Mouse (Mus musculus) embryonic facial prominence, embryonic 13.5 days (tissue): Measurements from ENCODE around the gene Tmem198. TPM values are rescaled to one million over a fixed set of nuclear protein-coding genes. Genes with fewer than 3 reads are reported as not detected.

Experiments used
- ATAC-seq: fragments of 200-750 bp; cut with Nextera tagmentation; 2 replicates; pipeline ENCODE4 v1.8.0; 2017; ENCODE audit warnings: low read depth; ENCODE audit not compliant: insufficient number of reproducible peaks, insufficient read depth, low FRiP score, low TSS enrichment
- H3K27ac ChIP-seq: fragments of 300-500 bp; sonication (generic); 2 replicates; pipeline ENCODE4 v1.5.1; 2015; ENCODE audit warnings: moderate library complexity, mild to moderate bottlenecking, inconsistent platforms
- H3K27me3 ChIP-seq: fragments of 300-500 bp; sonication (generic); 2 replicates; pipeline ENCODE4 v1.6.1; 2015; ENCODE audit warnings: mild to moderate bottlenecking, inconsistent platforms
- H3K36me3 ChIP-seq: fragments of 300-500 bp; sonication (generic); 2 replicates; pipeline ENCODE4 v1.6.1; 2015; ENCODE audit warnings: mild to moderate bottlenecking, inconsistent platforms
- H3K4me1 ChIP-seq: fragments of 300-500 bp; sonication (generic); 2 replicates; pipeline ENCODE4 v1.6.1; 2015; ENCODE audit warnings: inconsistent platforms
- H3K4me2 ChIP-seq: fragments of 300-500 bp; sonication (generic); 2 replicates; pipeline ENCODE4 v1.6.1; 2015; ENCODE audit warnings: moderate library complexity, mild to moderate bottlenecking, inconsistent platforms
- H3K4me3 ChIP-seq: fragments of 300-500 bp; sonication (generic); 2 replicates; pipeline ENCODE4 v1.5.1; 2015; ENCODE audit warnings: mild to moderate bottlenecking, inconsistent platforms
- H3K9ac ChIP-seq: fragments of 300-500 bp; sonication (generic); 2 replicates; pipeline ENCODE4 v1.6.1; 2015; ENCODE audit warnings: mild to moderate bottlenecking, inconsistent platforms
- H3K9me3 ChIP-seq: fragments of 300-500 bp; sonication (generic); 2 replicates; pipeline ENCODE4 v1.6.1; 2016; ENCODE audit warnings: inconsistent platforms
- whole genome bisulfite sequencing: fragments of 180-500 bp; shearing (Covaris S2); methylation state at CpG from one replicate; pipeline ENCODE4 v1.1.7; 2015; ENCODE audit warnings: mixed read lengths; 5-methylcytosine and 5-hydroxymethylcytosine counted together
- polyA plus RNA-seq: library from polyadenylated mRNA; unstranded; fragments of >200 nt; fragmentation: Nextera tagmentation; extraction: Ambion mirVana; gene quantifications from 2 replicates; pipeline ENCODE4 v1.2.1, GENCODE M21; 2015

Tmem198 gene
- polyA plus RNA-seq, 1 experiment from 2014 or later: 1.1 TPM

- H3K27me3 ChIP-seq: peaks cover 27% of the 10 kb centered on the region
- no peak for ATAC-seq
These were observed 1.9 kb upstream of the Tmem198 start for GRCm38 (mm10) chr1:75477264-75477965.

GRCm38 (mm10) chr1:75477966-75478290 lies 1.4 kb upstream of the Tmem198 start:
- Histone ChIP-seq H3K4me2 (peak overlapping the region; percentile 86), H3K27me3 (peaks cover 32% of the 10 kb centered on the region), H3K4me3 (peak overlapping the region; percentile 85), H3K9ac (peak overlapping the region; percentile 82; the same call in 1 of the 2 replicates), H3K36me3 (peaks cover 39% of the 10 kb centered on the region), H3K9me3 (no peaks in the 10 kb centered on the region), H3K4me1 (peaks cover 30% of the 10 kb centered on the region), H3K27ac (no peak overlapping the region)
- ATAC-seq: no peak
- WGBS: 39% methylated on average over 3 of the region's 3 CpGs

More at GRCm38 (mm10) chr1:75477264-75477965, 1.9 kb upstream of the Tmem198 start:
- peak overlapping the region; percentile 85 for H3K4me3 ChIP-seq
- H3K9ac ChIP-seq: no peak overlapping the region
- peaks cover 30% of the 10 kb centered on the region for H3K4me1 ChIP-seq
- WGBS: 12% methylated on average over 35 of the region's 35 CpGs
- no peak overlapping the region for H3K27ac ChIP-seq
- H3K36me3 ChIP-seq: peaks cover 44% of the 10 kb centered on the region
- H3K9me3 ChIP-seq: no peaks in the 10 kb centered on the region
- peak overlapping the region; percentile 86 for H3K4me2 ChIP-seq

- peak overlapping the region; percentile 82 for H3K9ac ChIP-seq
- no peaks in the 10 kb centered on the region for H3K9me3 ChIP-seq
- peaks cover 38% of the 10 kb centered on the region for H3K27me3 ChIP-seq
- whole genome bisulfite sequencing: 0% methylated on average over 19 of the region's 25 CpGs
- peaks cover 34% of the 10 kb centered on the region for H3K36me3 ChIP-seq
- peaks cover 30% of the 10 kb centered on the region for H3K4me1 ChIP-seq
- H3K27ac ChIP-seq: peak overlapping the region; percentile 78
- no peak for ATAC-seq
- peak overlapping the region; percentile 85 for H3K4me3 ChIP-seq
- H3K4me2 ChIP-seq: peak overlapping the region; percentile 86
These were observed 835 bp upstream of the Tmem198 start for GRCm38 (mm10) chr1:75478497-75478896.

- Histone ChIP-seq H3K27me3 (peaks cover 48% of the 10 kb centered on the region), H3K9me3 (no peaks in the 10 kb centered on the region), H3K4me1 (peaks cover 25% of the 10 kb centered on the region), H3K4me3 (peak overlapping the region; percentile 85), H3K36me3 (peaks cover 22% of the 10 kb centered on the region), H3K27ac (no peak overlapping the region; the same call in 1 of the 2 replicates), H3K4me2 (peak overlapping the region; percentile 86), H3K9ac (peak overlapping the region; percentile 82)
- ATAC-seq: no peak
- WGBS: 1% methylated on average over 24 of the region's 24 CpGs
These were observed 280 bp downstream of the Tmem198 start for GRCm38 (mm10) chr1:75479635-75479989.

GRCm38 (mm10) chr1:75480036-75480435 lies 704 bp downstream of the Tmem198 start:
- H3K36me3 ChIP-seq: peaks cover 18% of the 10 kb centered on the region
- H3K4me3 ChIP-seq: peak overlapping the region; percentile 85
- H3K4me1 ChIP-seq: peaks cover 25% of the 10 kb centered on the region
- H3K9ac ChIP-seq: 0 out of 2 replicates have a peak overlapping the region, but pooled peaks have one; percentile 82
- 18% methylated on average over 13 of the region's 13 CpGs for WGBS
- no peak for ATAC-seq
- H3K4me2 ChIP-seq: peak overlapping the region; percentile 86
- H3K9me3 ChIP-seq: no peaks in the 10 kb centered on the region
- H3K27ac ChIP-seq: no peak overlapping the region
- peaks cover 52% of the 10 kb centered on the region for H3K27me3 ChIP-seq

GRCm38 (mm10) chr1:75480735-75481134 lies 1.4 kb downstream of the Tmem198 start:
- H3K27me3 ChIP-seq: peaks cover 59% of the 10 kb centered on the region
- H3K36me3 ChIP-seq: peaks cover 11% of the 10 kb centered on the region
- H3K4me3 ChIP-seq: no peak overlapping the region
- no peak for ATAC-seq
- 84% methylated on average over 7 of the region's 7 CpGs for WGBS
- H3K9me3 ChIP-seq: no peaks in the 10 kb centered on the region
- H3K27ac ChIP-seq: no peak overlapping the region
- no peak overlapping the region for H3K9ac ChIP-seq
- no peak overlapping the region for H3K4me2 ChIP-seq
- H3K4me1 ChIP-seq: peaks cover 25% of the 10 kb centered on the region

GRCm38 (mm10) chr1:75486561-75486960 lies 7.2 kb downstream of the Tmem198 start:
- peak overlapping the region; percentile 65; the same call in 1 of the 2 replicates for H3K9ac ChIP-seq
- no peaks in the 10 kb centered on the region for H3K9me3 ChIP-seq
- H3K27me3 ChIP-seq: peaks cover 79% of the 10 kb centered on the region
- peaks cover 30% of the 10 kb centered on the region for H3K36me3 ChIP-seq
- H3K4me1 ChIP-seq: peaks cover 21% of the 10 kb centered on the region
- ATAC-seq: no peak
- peak overlapping the region; percentile 82 for H3K4me2 ChIP-seq
- peak overlapping the region; percentile 56 for H3K4me3 ChIP-seq
- 4% methylated on average over 24 of the region's 24 CpGs for WGBS
- no peak overlapping the region for H3K27ac ChIP-seq

GRCm38 (mm10) chr1:75487040-75487404 lies 7.7 kb downstream of the Tmem198 start:
- WGBS: under 1% methylated on average over 13 of the region's 13 CpGs
- ATAC-seq: no peak
- Histone ChIP-seq H3K4me3 (peak overlapping the region; percentile 56), H3K4me1 (peaks cover 21% of the 10 kb centered on the region), H3K9ac (peak overlapping the region; percentile 65), H3K9me3 (no peaks in the 10 kb centered on the region), H3K27ac (no peak overlapping the region), H3K27me3 (peaks cover 76% of the 10 kb centered on the region), H3K4me2 (peak overlapping the region; percentile 82), H3K36me3 (peaks cover 34% of the 10 kb centered on the region)

- Histone ChIP-seq H3K27me3 (peaks cover 73% of the 10 kb centered on the region), H3K9me3 (no peaks in the 10 kb centered on the region), H3K4me1 (peaks cover 21% of the 10 kb centered on the region), H3K4me3 (peak overlapping the region; percentile 56), H3K36me3 (peaks cover 40% of the 10 kb centered on the region), H3K9ac (peak overlapping the region; percentile 65), H3K27ac (no peak overlapping the region), H3K4me2 (peak overlapping the region; percentile 82)
- 0% methylated on average over 62 of the region's 62 CpGs for WGBS
- peak; percentile 68 for ATAC-seq
These were observed 8.3 kb downstream of the Tmem198 start for GRCm38 (mm10) chr1:75487405-75488161.

GRCm38 (mm10) chr1:75490785-75491551 lies 11.6 kb downstream of the Tmem198 start:
- Histone ChIP-seq H3K27ac (no peak overlapping the region), H3K9ac (no peak overlapping the region), H3K4me1 (peaks cover 33% of the 10 kb centered on the region), H3K4me3 (no peak overlapping the region), H3K4me2 (no peak overlapping the region), H3K9me3 (no peaks in the 10 kb centered on the region), H3K36me3 (peaks cover 48% of the 10 kb centered on the region), H3K27me3 (peaks cover 44% of the 10 kb centered on the region)
- no peak for ATAC-seq
- WGBS: 86% methylated on average over 34 of the region's 34 CpGs

- Histone ChIP-seq H3K4me3 (no peak overlapping the region), H3K27ac (no peak overlapping the region), H3K4me2 (no peak overlapping the region), H3K4me1 (peaks cover 22% of the 10 kb centered on the region; the same call in 1 of the 2 replicates), H3K36me3 (peaks cover 65% of the 10 kb centered on the region), H3K9me3 (no peaks in the 10 kb centered on the region), H3K27me3 (peaks cover 27% of the 10 kb centered on the region), H3K9ac (no peak overlapping the region)
- 47% methylated on average over 24 of the region's 24 CpGs for WGBS
- no peak for ATAC-seq
These were observed 13.3 kb downstream of the Tmem198 start for GRCm38 (mm10) chr1:75492579-75493170.
